Mouse (Mus musculus): ENCODE measurements at regions not wholly inside any gene's neighbourhood (a gene's known extent, or its start where the extent isn't known, plus 50 kb on each side); places are given as distances from the start of the nearest gene placed in this dataset.
A peak's percentile ranks its signal among the peaks of the same experiment; 100 is the strongest.

GRCm38 (mm10) chr13:28721548-28721981, 231.9 kb downstream of the Sox4 start:
- Histone ChIP-seq H3K36me3 (ENCODE audit: control insufficient read depth, insufficient read depth, low read length) (no peaks in the 10 kb centered on the region), H3K4me1 (replicated peaks; ENCODE audit: control insufficient read depth, insufficient read depth) (0 out of 2 replicates have a peak, but pooled peaks cover 5% of the 10 kb centered on the region), H3K9me3 (ENCODE audit: control insufficient read depth, low read length) (no peaks in the 10 kb centered on the region), H3K27me3 (ENCODE audit: control insufficient read depth, insufficient read depth, low read length) (no peaks in the 10 kb centered on the region), H3K4me3 (ENCODE audit: low read depth, low read length) (no peak overlapping the region), H3K9ac (ENCODE audit: low read length) (no peak overlapping the region), H3K27ac (replicated peaks) (no peak overlapping the region), H3K4me2 (replicated peaks; ENCODE audit: low read depth) (no peak overlapping the region)
- DNase-seq (ENCODE audit: low spot score) (no peak), ATAC-seq (ENCODE audit: low FRiP score, low TSS enrichment) (no peak)
- TF ChIP-seq EP300 (optimal IDR thresholded peaks at IDR 0.05) = no peak
- TF ChIP-seq CTCF (IDR thresholded peaks at IDR 0.05; ENCODE audit: low read depth) = no peak
- 60% methylated on average over 11 of the region's 11 CpGs for WGBS

- Histone ChIP-seq H3K27me3 (ENCODE audit: control insufficient read depth, insufficient read depth, low read length) (no peaks in the 10 kb centered on the region), H3K4me3 (ENCODE audit: low read depth, low read length) (no peak overlapping the region), H3K27ac (replicated peaks) (no peak overlapping the region), H3K9ac (ENCODE audit: low read length) (no peak overlapping the region), H3K4me1 (replicated peaks; ENCODE audit: control insufficient read depth, insufficient read depth) (0 out of 2 replicates have a peak, but pooled peaks cover 5% of the 10 kb centered on the region), H3K4me2 (replicated peaks; ENCODE audit: low read depth) (peak overlapping the region; percentile 27; the same call in 1 of the 2 replicates), H3K9me3 (ENCODE audit: control insufficient read depth, low read length) (no peaks in the 10 kb centered on the region), H3K36me3 (ENCODE audit: control insufficient read depth, insufficient read depth, low read length) (no peaks in the 10 kb centered on the region)
- TF ChIP-seq EP300 (optimal IDR thresholded peaks at IDR 0.05) (no peak), CTCF (IDR thresholded peaks at IDR 0.05; ENCODE audit: low read depth) (no peak)
- 37% methylated on average over 11 of the region's 11 CpGs for WGBS
- no peak for DNase-seq (ENCODE audit: low spot score)
- no peak for ATAC-seq (ENCODE audit: low FRiP score, low TSS enrichment)
Observed at GRCm38 (mm10) chr13:28720639-28721239, 232.8 kb downstream of the Sox4 start.

GRCm38 (mm10) chr13:28720169-28720568, 233.3 kb downstream of the Sox4 start:
- Histone ChIP-seq H3K4me3 (ENCODE audit: low read depth, low read length) (no peak overlapping the region), H3K27ac (replicated peaks) (no peak overlapping the region), H3K27me3 (ENCODE audit: control insufficient read depth, insufficient read depth, low read length) (no peaks in the 10 kb centered on the region), H3K4me2 (replicated peaks; ENCODE audit: low read depth) (no peak overlapping the region), H3K9ac (ENCODE audit: low read length) (no peak overlapping the region), H3K9me3 (ENCODE audit: control insufficient read depth, low read length) (no peaks in the 10 kb centered on the region), H3K4me1 (replicated peaks; ENCODE audit: control insufficient read depth, insufficient read depth) (0 out of 2 replicates have a peak, but pooled peaks cover 5% of the 10 kb centered on the region), H3K36me3 (ENCODE audit: control insufficient read depth, insufficient read depth, low read length) (no peaks in the 10 kb centered on the region)
- ATAC-seq (ENCODE audit: low FRiP score, low TSS enrichment) (no peak), DNase-seq (ENCODE audit: low spot score) (no peak)
- WGBS = 69% methylated on average over 11 of the region's 11 CpGs
- no peak for TF ChIP-seq EP300 (optimal IDR thresholded peaks at IDR 0.05)
- TF ChIP-seq CTCF (IDR thresholded peaks at IDR 0.05; ENCODE audit: low read depth) = no peak

GRCm38 (mm10) chr13:28718868-28719265, 234.6 kb downstream of the Sox4 start:
- Histone ChIP-seq H3K9ac (ENCODE audit: low read length) (no peak overlapping the region), H3K36me3 (ENCODE audit: control insufficient read depth, insufficient read depth, low read length) (no peaks in the 10 kb centered on the region), H3K4me2 (replicated peaks; ENCODE audit: low read depth) (no peak overlapping the region), H3K9me3 (ENCODE audit: control insufficient read depth, low read length) (no peaks in the 10 kb centered on the region), H3K27me3 (ENCODE audit: control insufficient read depth, insufficient read depth, low read length) (no peaks in the 10 kb centered on the region), H3K4me3 (ENCODE audit: low read depth, low read length) (no peak overlapping the region), H3K27ac (replicated peaks) (0 out of 2 replicates have a peak overlapping the region, but pooled peaks have one; percentile 24), H3K4me1 (replicated peaks; ENCODE audit: control insufficient read depth, insufficient read depth) (0 out of 2 replicates have a peak, but pooled peaks cover 5% of the 10 kb centered on the region)
- 54% methylated on average over 5 of the region's 5 CpGs for WGBS
- ATAC-seq (ENCODE audit: low FRiP score, low TSS enrichment) (no peak), DNase-seq (ENCODE audit: low spot score) (no peak)
- TF ChIP-seq EP300 (optimal IDR thresholded peaks at IDR 0.05) (no peak), CTCF (IDR thresholded peaks at IDR 0.05; ENCODE audit: low read depth) (no peak)

GRCm38 (mm10) chr13:28718169-28718867, 235.2 kb downstream of the Sox4 start:
- 25% methylated on average over 11 of the region's 11 CpGs for WGBS
- Histone ChIP-seq H3K27ac (replicated peaks) (no peak overlapping the region), H3K4me3 (ENCODE audit: low read depth, low read length) (no peak overlapping the region), H3K9me3 (ENCODE audit: control insufficient read depth, low read length) (no peaks in the 10 kb centered on the region), H3K27me3 (ENCODE audit: control insufficient read depth, insufficient read depth, low read length) (no peaks in the 10 kb centered on the region), H3K36me3 (ENCODE audit: control insufficient read depth, insufficient read depth, low read length) (no peaks in the 10 kb centered on the region), H3K9ac (ENCODE audit: low read length) (no peak overlapping the region), H3K4me1 (replicated peaks; ENCODE audit: control insufficient read depth, insufficient read depth) (0 out of 2 replicates have a peak, but pooled peaks cover 5% of the 10 kb centered on the region), H3K4me2 (replicated peaks; ENCODE audit: low read depth) (no peak overlapping the region)
- peak; percentile 40; the same call in 1 of the 2 replicates for ATAC-seq (ENCODE audit: low FRiP score, low TSS enrichment)
- no peak for TF ChIP-seq EP300 (optimal IDR thresholded peaks at IDR 0.05)
- DNase-seq (ENCODE audit: low spot score) = peak; percentile 20

GRCm38 (mm10) chr13:28717404-28717803, 236.1 kb downstream of the Sox4 start:
- H3K9ac ChIP-seq (ENCODE audit: low read length) = no peak overlapping the region
- no peaks in the 10 kb centered on the region for H3K9me3 ChIP-seq (ENCODE audit: control insufficient read depth, low read length)
- ATAC-seq (ENCODE audit: low FRiP score, low TSS enrichment) = no peak
- H3K4me2 ChIP-seq (replicated peaks; ENCODE audit: low read depth) = no peak overlapping the region
- H3K4me3 ChIP-seq (ENCODE audit: low read depth, low read length) = no peak overlapping the region
- H3K27ac ChIP-seq (replicated peaks) = no peak overlapping the region
- 89% methylated on average over 4 of the region's 4 CpGs for WGBS
- H3K4me1 ChIP-seq (replicated peaks; ENCODE audit: control insufficient read depth, insufficient read depth) = 0 out of 2 replicates have a peak, but pooled peaks cover 5% of the 10 kb centered on the region
- TF ChIP-seq CTCF (IDR thresholded peaks at IDR 0.05; ENCODE audit: low read depth) (no peak), EP300 (optimal IDR thresholded peaks at IDR 0.05) (no peak)
- no peaks in the 10 kb centered on the region for H3K36me3 ChIP-seq (ENCODE audit: control insufficient read depth, insufficient read depth, low read length)
- DNase-seq (ENCODE audit: low spot score) = no peak
- no peaks in the 10 kb centered on the region for H3K27me3 ChIP-seq (ENCODE audit: control insufficient read depth, insufficient read depth, low read length)
